Mouse (Mus musculus): Measurements from ENCODE around the gene Ier2.

Ier2 gene

GRCm38 (mm10) chr8:84662581-84663065 is at the start of gene Ier2:
TSS of gene Ier2 (minus strand) at chr8:84662852.
- peak; percentile 83 for DNase-seq (ENCODE audit: low spot score)

- no peak for DNase-seq (ENCODE audit: low spot score)
Measured at GRCm38 (mm10) chr8:84711933-84712758, 49.5 kb upstream of the Ier2 start.

DNA sequence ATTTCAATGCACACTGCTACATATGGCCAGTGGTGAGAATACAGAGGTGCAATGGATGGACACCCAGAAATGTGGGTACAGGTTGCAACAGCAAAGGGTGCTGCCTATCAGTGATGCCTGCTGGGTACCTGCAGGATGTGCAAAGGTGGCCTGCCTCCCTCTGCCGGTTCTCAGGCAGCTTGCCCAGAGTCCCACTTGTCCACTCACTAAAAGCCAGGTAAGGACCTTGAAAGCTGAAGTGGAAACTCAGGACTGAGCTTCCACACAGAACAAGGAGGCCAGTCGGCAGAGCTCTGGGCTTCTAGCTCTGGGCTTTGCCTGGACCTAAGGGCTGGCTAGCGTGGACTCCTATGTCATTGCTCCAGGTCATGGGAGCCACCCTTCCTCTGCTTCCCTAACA is 48.7 kb upstream of the Ier2 start:
- DNase-seq (ENCODE audit: low spot score) = no peak

DNA sequence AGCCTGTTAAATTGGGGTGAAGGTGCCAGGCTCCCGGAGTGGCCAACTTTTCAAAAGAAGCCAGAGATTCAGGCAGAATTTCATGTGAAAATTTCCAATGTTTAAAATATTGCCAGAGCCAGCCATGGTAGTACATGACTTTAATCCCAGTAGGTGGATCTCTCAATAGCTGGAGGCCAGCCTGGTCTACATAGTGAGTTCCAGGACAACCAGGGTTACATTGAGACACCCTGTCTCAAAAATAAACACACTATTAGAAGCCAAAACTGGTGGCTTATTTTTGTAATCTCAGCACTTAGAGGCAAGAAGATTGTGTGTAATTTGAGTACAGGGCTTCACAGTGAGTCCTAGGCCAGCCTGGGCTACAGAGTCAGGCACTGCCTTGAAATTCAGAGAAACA is 47.3 kb upstream of the Ier2 start:
- no peak for DNase-seq (ENCODE audit: low spot score)

DNA sequence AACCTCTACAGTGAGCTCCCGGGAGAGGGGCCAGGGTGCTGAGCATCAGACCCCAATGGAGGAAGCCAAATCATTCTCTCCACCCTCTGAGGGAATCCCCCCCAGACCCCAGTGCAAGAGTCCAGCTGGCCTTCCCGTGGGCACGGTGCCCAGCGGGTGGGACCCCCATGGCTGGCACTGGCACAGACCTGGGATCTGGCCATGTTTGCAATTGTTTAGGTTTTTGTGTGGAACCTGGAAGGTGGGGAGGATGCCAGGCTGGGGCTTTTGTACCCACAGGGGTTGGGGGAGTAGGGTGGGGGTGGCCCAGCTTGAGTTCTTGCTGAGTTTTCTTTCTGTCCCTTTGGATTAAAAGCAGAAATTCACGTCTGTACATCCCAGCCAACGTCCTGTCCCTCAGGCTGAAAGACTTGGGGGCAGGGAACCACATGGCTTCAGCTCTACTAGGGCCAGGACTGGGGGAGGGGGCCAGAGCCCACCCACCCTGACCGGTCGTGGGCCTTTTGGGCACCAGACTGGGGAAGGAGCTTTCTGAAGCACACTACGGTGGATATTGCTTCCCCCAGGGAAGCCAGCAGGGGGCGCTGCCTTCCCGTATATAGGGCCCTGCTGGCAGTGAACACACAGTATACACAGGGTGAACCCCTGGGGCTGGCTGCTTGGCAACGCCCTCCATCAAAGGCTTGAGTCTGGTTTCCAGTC is 46.3 kb upstream of the Ier2 start:
- no peak for DNase-seq (ENCODE audit: low spot score)

DNA sequence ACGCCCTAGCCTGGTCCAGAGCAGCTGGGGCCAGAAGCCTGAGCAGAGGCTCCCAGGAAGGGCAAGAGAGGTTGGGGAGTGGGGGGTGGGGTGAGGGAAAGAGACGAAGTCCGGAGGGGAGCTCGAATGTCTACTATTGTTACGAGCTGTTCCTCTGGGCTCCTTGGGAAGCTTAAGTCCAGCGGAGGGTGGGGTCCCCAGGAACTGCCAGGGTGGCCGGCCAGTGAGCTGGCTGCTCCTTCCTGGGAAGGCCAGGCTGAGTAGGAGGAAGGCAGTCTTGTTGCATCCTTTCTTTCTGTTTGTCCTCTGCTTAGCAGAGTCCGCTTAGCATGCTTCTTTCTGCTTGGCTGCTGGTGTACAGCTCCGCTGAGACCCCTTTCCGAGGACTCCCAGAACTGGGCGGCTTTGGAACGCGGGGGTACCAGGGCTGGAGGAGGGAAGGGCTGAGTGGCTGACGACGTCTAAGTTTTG is 45.5 kb upstream of the Ier2 start:
- no peak for DNase-seq (ENCODE audit: low spot score)

- no peak for DNase-seq (ENCODE audit: low spot score)
Measured at GRCm38 (mm10) chr8:84707267-84707883, 44.7 kb upstream of the Ier2 start.

DNA sequence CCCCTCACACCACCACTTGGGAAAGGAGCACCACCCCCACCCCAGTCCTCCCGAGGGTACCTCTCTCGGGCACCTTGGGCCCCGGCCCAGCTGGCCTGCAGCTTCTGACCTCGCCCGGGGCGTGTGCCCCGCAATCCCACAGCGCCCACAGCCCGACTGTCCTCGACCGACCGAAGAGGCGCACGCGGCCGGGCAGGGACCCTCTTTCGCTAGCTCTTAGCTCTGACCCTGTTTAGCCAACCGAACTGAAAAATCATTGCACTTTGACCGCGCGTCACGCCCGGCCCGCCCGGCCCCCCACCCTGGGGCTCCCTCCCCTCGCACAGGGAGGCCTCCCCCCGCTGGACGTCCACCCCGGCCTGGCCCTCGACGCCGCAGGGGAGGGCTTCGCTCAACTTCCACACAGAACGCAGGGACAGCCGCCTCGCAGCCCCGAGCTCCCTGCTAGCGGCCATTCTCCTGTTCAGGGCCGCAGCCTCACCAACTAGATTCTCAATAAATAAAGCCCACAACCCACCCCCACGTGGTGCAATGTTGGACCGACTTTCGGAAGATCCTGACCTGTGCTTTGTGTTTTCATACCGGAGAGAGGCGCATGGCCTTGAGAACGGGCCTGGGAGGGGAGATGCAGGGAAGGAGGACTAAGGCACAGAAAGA is 44.1 kb upstream of the Ier2 start:
- DNase-seq (ENCODE audit: low spot score) = no peak

DNA sequence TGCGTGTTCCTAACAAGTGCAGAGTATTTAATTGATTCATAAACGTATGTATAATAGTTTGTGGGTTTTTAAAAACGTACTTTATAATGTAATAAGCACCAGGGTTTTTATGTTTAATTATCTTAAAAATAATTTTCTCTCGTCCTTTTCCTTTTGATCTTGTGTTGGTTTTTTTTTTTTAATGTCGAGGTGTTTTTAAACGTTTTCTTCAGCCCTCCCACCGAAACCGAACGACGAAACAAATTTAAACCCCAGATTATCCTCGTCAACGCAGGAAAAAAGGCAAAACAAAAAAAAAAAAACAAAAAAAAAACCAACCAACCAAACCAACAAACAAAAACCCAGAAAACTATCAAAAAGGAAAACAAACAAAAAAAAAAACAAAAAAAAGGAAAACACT is 43.3 kb upstream of the Ier2 start:
- no peak for DNase-seq (ENCODE audit: low spot score)

- no peak for DNase-seq (ENCODE audit: low spot score)
Measured at GRCm38 (mm10) chr8:84704867-84705831, 42.5 kb upstream of the Ier2 start.

DNA sequence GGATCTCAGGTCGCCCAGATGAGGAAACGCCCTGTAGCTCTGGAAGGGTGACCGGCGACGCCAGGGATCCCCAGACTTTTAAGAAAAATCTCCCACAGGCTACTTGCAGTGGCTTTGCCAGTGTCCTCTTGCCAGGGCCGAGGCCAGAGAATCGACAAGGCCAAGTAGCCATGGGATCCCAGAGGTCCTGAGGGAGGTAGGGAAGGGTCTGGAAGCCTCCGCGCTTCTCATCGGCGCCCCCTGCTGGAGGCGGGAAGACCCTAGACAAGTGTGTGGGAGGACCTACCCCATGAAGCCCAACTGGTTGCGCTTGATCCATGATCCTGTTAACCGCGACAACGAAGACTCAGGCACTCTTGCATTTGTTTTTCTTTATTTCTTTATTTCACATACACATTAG is 41.7 kb upstream of the Ier2 start:
- DNase-seq (ENCODE audit: low spot score) = no peak

DNA sequence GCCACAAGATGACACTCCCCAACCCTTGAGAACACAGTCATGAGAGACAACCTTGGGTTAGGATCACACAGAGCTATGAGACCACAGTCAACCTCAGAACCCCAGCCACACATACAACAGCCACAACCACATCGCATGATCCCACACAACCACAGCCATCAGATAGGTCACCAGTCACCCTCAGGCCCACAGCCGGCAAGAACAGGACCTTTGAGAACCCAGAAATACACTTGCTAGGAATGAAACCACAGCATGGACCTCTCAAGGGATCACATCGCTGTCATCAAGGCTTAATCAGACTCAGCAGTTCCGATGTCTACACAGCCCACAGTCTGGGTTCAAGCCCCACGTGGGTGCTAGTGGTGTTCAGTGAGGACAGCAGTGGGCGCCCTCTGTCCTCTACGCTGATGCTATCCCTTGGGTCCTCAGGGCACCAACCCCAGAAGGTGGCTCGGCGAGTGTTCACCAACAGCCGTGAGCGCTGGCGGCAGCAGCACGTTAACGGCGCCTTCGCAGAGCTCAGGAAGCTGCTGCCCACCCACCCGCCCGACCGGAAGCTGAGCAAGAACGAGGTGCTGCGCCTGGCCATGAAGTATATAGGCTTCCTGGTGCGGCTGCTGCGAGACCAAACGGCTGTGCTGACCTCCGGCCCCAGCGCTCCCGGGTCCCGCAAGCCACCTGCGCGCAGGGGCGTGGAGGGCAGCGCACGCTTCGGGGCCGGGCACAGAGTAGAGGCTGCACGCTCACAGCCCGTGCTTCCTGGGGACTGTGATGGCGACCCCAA is 41.0 kb upstream of the Ier2 start:
- no peak for DNase-seq (ENCODE audit: low spot score)

- DNase-seq (ENCODE audit: low spot score) = no peak
Measured at GRCm38 (mm10) chr8:84702963-84703465, 40.4 kb upstream of the Ier2 start.

DNA sequence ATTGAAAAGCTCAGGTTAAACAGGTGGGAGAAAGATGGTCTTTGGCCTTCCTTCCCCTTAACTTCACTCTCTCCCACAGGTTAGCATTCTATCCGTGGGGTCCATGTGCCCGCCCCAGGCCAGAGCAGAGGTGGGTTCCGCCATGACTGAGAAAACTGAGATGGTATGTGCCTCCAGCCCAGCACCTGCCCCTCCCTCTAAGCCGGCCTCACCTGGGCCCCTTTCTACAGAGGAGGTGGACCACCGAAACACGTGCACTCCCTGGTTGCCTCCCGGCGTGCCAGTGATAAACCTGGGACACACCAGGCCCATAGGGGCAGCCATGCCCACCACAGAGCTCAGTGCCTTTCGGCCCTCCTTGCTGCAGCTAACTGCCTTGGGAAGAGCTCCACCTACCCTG is 39.9 kb upstream of the Ier2 start:
- DNase-seq (ENCODE audit: low spot score) = no peak

GRCm38 (mm10) chr8:84700941-84701911 is 38.6 kb upstream of the Ier2 start, which contains the start of gene Lyl1:
TSS of gene Lyl1 (plus strand) at chr8:84701457.
- DNase-seq (ENCODE audit: low spot score) = no peak

- DNase-seq (ENCODE audit: low spot score) = no peak
Measured at GRCm38 (mm10) chr8:84700526-84700925, 37.9 kb upstream of the Ier2 start.

DNA sequence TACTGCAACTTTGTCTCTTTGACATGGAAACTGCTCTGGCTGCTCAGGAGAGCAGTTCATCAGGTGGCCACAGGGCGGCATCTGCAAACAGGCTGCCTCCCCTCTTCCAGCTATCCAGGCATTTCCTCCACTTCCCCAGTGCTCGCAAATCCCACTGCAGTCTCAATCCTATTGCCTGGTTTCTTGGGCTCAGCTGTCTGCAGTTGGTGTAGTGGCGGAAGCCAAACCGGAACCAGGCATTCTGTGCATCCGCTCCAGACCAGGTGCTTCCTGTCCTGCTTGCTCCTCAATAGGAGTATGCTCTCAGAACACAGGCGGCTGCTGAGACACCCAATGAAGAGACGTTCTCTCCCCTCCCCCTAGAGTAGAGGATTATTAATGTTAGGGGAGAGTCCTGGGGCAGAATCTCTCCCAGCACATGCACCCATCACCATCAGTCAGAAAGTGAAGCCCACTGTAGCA is 37.2 kb upstream of the Ier2 start:
- no peak for DNase-seq (ENCODE audit: low spot score)

- DNase-seq (ENCODE audit: low spot score) = no peak
Measured at GRCm38 (mm10) chr8:84698929-84699401, 36.3 kb upstream of the Ier2 start.

DNA sequence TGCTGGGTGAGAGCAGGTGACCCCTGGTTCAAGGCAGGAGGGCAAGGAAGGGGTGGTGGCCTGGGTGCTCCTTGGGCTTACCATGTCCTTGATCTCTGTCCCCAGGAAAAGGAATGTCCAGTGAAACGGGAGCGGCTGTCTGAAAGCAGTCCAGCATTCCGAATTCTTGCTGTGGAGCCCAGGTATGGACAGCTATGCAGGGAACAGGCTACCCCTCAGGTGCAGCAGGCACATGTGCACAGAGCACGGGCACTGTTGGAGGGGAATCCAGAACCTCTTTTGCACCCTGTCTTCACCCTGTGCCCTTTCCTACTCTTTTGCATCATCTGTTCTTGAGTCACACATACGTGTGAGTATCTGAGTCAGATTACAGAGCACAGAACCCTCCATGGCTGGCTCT is 35.6 kb upstream of the Ier2 start:
- no peak for DNase-seq (ENCODE audit: low spot score)

Data from urinary bladder, postnatal 10 days (tissue).